Mouse (Mus musculus) neutrophil, adult 65 days (primary cell): ENCODE data around the gene Itgax. TPM values are rescaled to one million over a fixed set of nuclear protein-coding genes. Genes with fewer than 3 reads are reported as not detected.

Source experiments
- total RNA-seq: library from RNA; stranded (reverse); gene quantifications from 2 replicates; pipeline ENCODE4 v1.2.4, GENCODE M21; 2023

The Itgax gene
- 37.9 and 48.0 TPM in 2 replicates for total RNA-seq

GRCm38 (mm10) chr7:128128741-128129720 lies at the start of gene Itgax:
Itgax (plus strand) TSS chr7:128129547.

GRCm38 (mm10) chr7:128154076-128154475 lies 24.7 kb downstream of the Itgax start, which contains the start of gene Itgad:
Itgad (plus strand) TSS chr7:128154376.

Other genes starting within 250 kb of the Itgax start
- gene Prss53, start 238.6 kb upstream of the Itgax start, total RNA-seq = not detected in 2 replicates
- gene Gm21974, start 234.1 kb upstream of the Itgax start, total RNA-seq = not detected in 2 replicates
- 7.5 and 8.1 TPM in 2 replicates for gene Vkorc1, start 233.9 kb upstream of the Itgax start, total RNA-seq
- 26.7 and 28.4 TPM in 2 replicates for gene Bckdk, start 225.5 kb upstream of the Itgax start, total RNA-seq
- gene Kat8, start 217.0 kb upstream of the Itgax start, total RNA-seq = 15.5 and 18.0 TPM in 2 replicates
- not detected in 2 replicates for gene Prss8, start 199.4 kb upstream of the Itgax start, total RNA-seq
- gene Prss36, start 182.8 kb upstream of the Itgax start, total RNA-seq = 0.79 and 2.1 TPM in 2 replicates
- gene Fus, start 162.1 kb upstream of the Itgax start, total RNA-seq = 510 and 553 TPM in 2 replicates
- gene Pycard, start 135.7 kb upstream of the Itgax start, total RNA-seq = 46.4 and 70.4 TPM in 2 replicates
- 0.48 and 0.88 TPM in 2 replicates for gene Trim72, start 125.6 kb upstream of the Itgax start, total RNA-seq
- 944 and 1,025 TPM in 2 replicates for gene Itgam, start 66.9 kb upstream of the Itgax start, total RNA-seq
- gene Gm49368, start 66.9 kb upstream of the Itgax start, total RNA-seq = 25.5 and 27.4 TPM in 2 replicates
- gene Itgad, start 24.8 kb downstream of the Itgax start, total RNA-seq = 1.00 and 1.2 TPM in 2 replicates
- gene Cox6a2, start 76.8 kb downstream of the Itgax start, total RNA-seq = not detected in 2 replicates
- 9.8 and 12.6 TPM in 2 replicates for gene Armc5, start 107.8 kb downstream of the Itgax start, total RNA-seq
- gene 9130023H24Rik, start 108.5 kb downstream of the Itgax start, total RNA-seq = 3.6 and 4.4 TPM in 2 replicates
- 0.25 and 0.28 TPM in 2 replicates for gene Tgfb1i1, start 117.3 kb downstream of the Itgax start, total RNA-seq
- not detected in 2 replicates for gene Slc5a2, start 136.1 kb downstream of the Itgax start, total RNA-seq
- gene BC017158, start 168.6 kb downstream of the Itgax start, total RNA-seq = 6.8 and 7.0 TPM in 2 replicates